Mouse (Mus musculus) megakaryocyte, embryonic 14.5 days (primary cell): ENCODE measurements around the gene Sertad1. TPM values are rescaled to one million over a fixed set of nuclear protein-coding genes. Genes with fewer than 3 reads are reported as not detected.

Source experiments
- H3K27me3 ChIP-seq: replicated peaks from 2 replicates; pipeline ENCODE3; 2012; ENCODE audit warnings: inconsistent platforms
- H3K36me3 ChIP-seq: replicated peaks from 2 replicates; pipeline ENCODE3; 2012; ENCODE audit warnings: low read length, inconsistent platforms, mixed read lengths
- H3K4me1 ChIP-seq: 2 replicates; pipeline ENCODE4 v1.6.1; 2012; ENCODE audit warnings: inconsistent platforms
- H3K4me3 ChIP-seq: replicated peaks from 2 replicates; pipeline ENCODE3; 2012; ENCODE audit warnings: moderate library complexity, mild to moderate bottlenecking, inconsistent platforms
- H3K9me3 ChIP-seq: 2 replicates; pipeline ENCODE4 v1.6.1; 2012; ENCODE audit warnings: inconsistent platforms
- FLI1 ChIP-seq: IDR thresholded peaks from 2 replicates; pipeline ENCODE4 v1.6.1; 2012; ENCODE audit warnings: low read length, inconsistent platforms, mixed read lengths
- GATA1 ChIP-seq: IDR thresholded peaks from 3 replicates; pipeline ENCODE4 v1.6.1; 2012; ENCODE audit warnings: mixed read lengths, low read length, inconsistent platforms, borderline replicate concordance
- polyA plus RNA-seq: library from polyadenylated mRNA; stranded (reverse); fragments of >175 nt; gene quantifications from 2 replicates; pipeline ENCODE4 v1.2.3, GENCODE M21; 2012; ENCODE audit warnings: low replicate concordance; ENCODE audit not compliant: insufficient read depth

The Sertad1 gene
- polyA plus RNA-seq, 1 experiment, result 159 TPM

- Histone ChIP-seq H3K4me1 (peaks cover 60% of the 10 kb centered on the region), H3K4me3 (no peak overlapping the region)
Measured at GRCm38 (mm10) chr7:27538797-27539196, 52.1 kb downstream of the Sertad1 start.

More at GRCm38 (mm10) chr7:27538797-27539196, 52.1 kb downstream of the Sertad1 start:
- peaks cover 5% of the 10 kb centered on the region for H3K27me3 ChIP-seq
- H3K36me3 ChIP-seq, result peaks cover 41% of the 10 kb centered on the region
- TF ChIP-seq FLI1, result no peak
- TF ChIP-seq GATA1, result no peak
- no peaks in the 10 kb centered on the region for H3K9me3 ChIP-seq

Other genes starting within 250 kb of the Sertad1 start
- gene Numbl, start 228.5 kb upstream of the Sertad1 start, polyA plus RNA-seq, result 2.0 and 2.4 TPM in 2 replicates
- gene Ltbp4, start 149.2 kb upstream of the Sertad1 start, polyA plus RNA-seq, result 0.28 TPM in 1 of 2 replicates, not detected in the other
- 214 and 344 TPM in 2 replicates for gene Shkbp1, start 130.9 kb upstream of the Sertad1 start, polyA plus RNA-seq
- 1.4 and 7.6 TPM in 2 replicates for gene Gm20479, start 129.5 kb upstream of the Sertad1 start, polyA plus RNA-seq
- 0.27 and 0.45 TPM in 2 replicates for gene Sptbn4, start 39.2 kb upstream of the Sertad1 start, polyA plus RNA-seq
- 330 and 332 TPM in 2 replicates for gene Blvrb, start 38.9 kb upstream of the Sertad1 start, polyA plus RNA-seq
- gene Sertad3, start 13.1 kb upstream of the Sertad1 start, polyA plus RNA-seq, result 28.2 and 88.9 TPM in 2 replicates
- gene Prx, start 12.4 kb downstream of the Sertad1 start, polyA plus RNA-seq, result 1.7 and 1.8 TPM in 2 replicates
- 1.6 and 2.1 TPM in 2 replicates for gene Hipk4, start 36.4 kb downstream of the Sertad1 start, polyA plus RNA-seq
- 66.2 and 97.1 TPM in 2 replicates for gene Pld3, start 66.3 kb downstream of the Sertad1 start, polyA plus RNA-seq
- gene 2310022A10Rik, start 66.3 kb downstream of the Sertad1 start, polyA plus RNA-seq, result 19.6 and 32.1 TPM in 2 replicates
- gene Akt2, start 104.6 kb downstream of the Sertad1 start, polyA plus RNA-seq, result 72.3 and 86.4 TPM in 2 replicates
- not detected in 2 replicates for gene Ttc9b, start 167.0 kb downstream of the Sertad1 start, polyA plus RNA-seq
- 22.4 and 38.4 TPM in 2 replicates for gene Map3k10, start 187.7 kb downstream of the Sertad1 start, polyA plus RNA-seq
- 0.03 TPM in 1 of 2 replicates, not detected in the other for gene Zfp607b, start 202.4 kb downstream of the Sertad1 start, polyA plus RNA-seq
- not detected in 2 replicates for gene Zfp60, start 244.5 kb downstream of the Sertad1 start, polyA plus RNA-seq